Mouse (Mus musculus) right cerebral cortex, postnatal 25 days (tissue): ENCODE data around the gene Olfr1222.
"Not testable (repeated sequence)": the region's sequence is repeated elsewhere in the genome, so short reads cannot be mapped to it uniquely, and the experiment has no call there.

ENCODE experiments used
- DNase-seq: peaks from one replicate; pipeline ENCODE4 v3.0.0; 2022

Gene Olfr1222

GRCm38 (mm10) chr2:89132954-89133353, at the start of gene Olfr1222:
Gene Olfr1222, minus strand, starts transcription at chr2:89133054.
- no peak for DNase-seq

GRCm38 (mm10) chr2:89174569-89174968, 41.7 kb upstream of the Olfr1222 start, which contains the start of gene Olfr1225:
Gene Olfr1225, minus strand, starts transcription at chr2:89174669.
- no peak for DNase-seq

GRCm38 (mm10) chr2:89164711-89165110, 31.9 kb upstream of the Olfr1222 start:
- DNase-seq, result not testable (repeated sequence)

- not testable (repeated sequence) for DNase-seq
Measured at GRCm38 (mm10) chr2:89163991-89164390, 31.1 kb upstream of the Olfr1222 start, which contains the start of gene Olfr1224-ps1. Gene Olfr1224-ps1, minus strand, starts transcription at chr2:89164091.

- DNase-seq, result no peak
Measured at GRCm38 (mm10) chr2:89151460-89151859, 18.6 kb upstream of the Olfr1222 start, which contains the start of gene Olfr1223. Gene Olfr1223, minus strand, starts transcription at chr2:89151560.

GRCm38 (mm10) chr2:89117183-89117582, 15.7 kb downstream of the Olfr1222 start, which contains the start of gene Olfr1221:
Gene Olfr1221, minus strand, starts transcription at chr2:89117283.
- DNase-seq, result no peak

GRCm38 (mm10) chr2:89106735-89107134, 26.1 kb downstream of the Olfr1222 start, which contains the start of gene Olfr1220:
Gene Olfr1220, minus strand, starts transcription at chr2:89106835.
- no peak for DNase-seq

GRCm38 (mm10) chr2:89105651-89106050, 27.2 kb downstream of the Olfr1222 start:
- DNase-seq, result no peak

- no peak for DNase-seq
Measured at GRCm38 (mm10) chr2:89093848-89094247, 39.0 kb downstream of the Olfr1222 start.

- no peak for DNase-seq
Measured at GRCm38 (mm10) chr2:89083413-89083812, 49.4 kb downstream of the Olfr1222 start, which contains the start of gene Olfr1219. Gene Olfr1219, minus strand, starts transcription at chr2:89083513.

- no peak for DNase-seq
Measured at GRCm38 (mm10) chr2:89081487-89081886, 51.4 kb downstream of the Olfr1222 start.
